Mouse (Mus musculus) liver, embryonic 14.5 days (tissue): Measurements from ENCODE around the gene Tha1. TPM values are rescaled to one million over a fixed set of nuclear protein-coding genes. Genes with fewer than 3 reads are reported as not detected.
A peak's percentile ranks its signal among the peaks of the same experiment; 100 is the strongest.

Source experiments
- ATAC-seq: fragments of 200-750 bp; cut with Nextera tagmentation; 2 replicates; pipeline ENCODE4 v1.8.0; 2017; ENCODE audit warnings: moderate number of reproducible peaks, mild to moderate bottlenecking, moderate library complexity; ENCODE audit not compliant: insufficient read depth
- DNase-seq, 3 experiments: peaks; one replicate each; pipeline ENCODE4 v3.0.0-alpha.2; 2012 to 2013; ENCODE audit warnings: low read depth in 3 of 3, low spot score in 3 of 3
- H3K27ac ChIP-seq: fragments of 300-500 bp; sonication (generic); 2 replicates; pipeline ENCODE4 v1.5.1; 2014; ENCODE audit warnings: moderate library complexity, mild to moderate bottlenecking, control low read depth, inconsistent platforms
- H3K27me3 ChIP-seq: fragments of 300-500 bp; sonication (generic); 2 replicates; pipeline ENCODE4 v1.6.1; 2014; ENCODE audit warnings: mild to moderate bottlenecking, low read length, moderate library complexity; ENCODE audit not compliant: control insufficient read depth, insufficient read depth
- H3K36me3 ChIP-seq: fragments of 300-500 bp; sonication (generic); replicated peaks from 2 replicates; pipeline ENCODE4 v1.6.1; 2014; ENCODE audit warnings: low read depth; ENCODE audit not compliant: control insufficient read depth, insufficient read depth
- H3K4me1 ChIP-seq, 2 experiments: fragments of 200-500 bp in 1 of 2; fragments of 300-500 bp in 1 of 2; sonication (generic) in 1 of 2; replicated peaks; 2 replicates each; pipeline ENCODE4 v1.6.1; 2012 to 2014; ENCODE audit warnings: antibody characterized with exemption in 1 of 2, inconsistent platforms in 1 of 2, low read length in 1 of 2; ENCODE audit not compliant: control insufficient read depth in 2 of 2, insufficient read depth in 2 of 2
- H3K4me2 ChIP-seq: fragments of 300-500 bp; sonication (generic); 2 replicates; pipeline ENCODE4 v1.6.1; 2014; ENCODE audit warnings: low read depth, mild to moderate bottlenecking, control low read depth, moderate library complexity
- H3K4me3 ChIP-seq, 2 experiments: fragments of 200-500 bp in 1 of 2; fragments of 300-500 bp in 1 of 2; sonication (generic) in 1 of 2; 2 replicates each; pipeline ENCODE4 v1.5.1; 2012 to 2014; ENCODE audit warnings: low read depth in 2 of 2, low read length in 2 of 2, mild to moderate bottlenecking in 2 of 2, control low read depth in 1 of 2, inconsistent platforms in 1 of 2, moderate library complexity in 1 of 2; ENCODE audit not compliant: insufficient read depth in 1 of 2
- H3K9ac ChIP-seq: fragments of 300-500 bp; sonication (generic); replicated peaks from 2 replicates; pipeline ENCODE4 v1.6.1; 2014; ENCODE audit warnings: mild to moderate bottlenecking, control low read depth, moderate library complexity
- H3K9me3 ChIP-seq: fragments of 300-500 bp; sonication (generic); 2 replicates; pipeline ENCODE4 v1.6.1; 2016; ENCODE audit warnings: low read length, mixed read lengths; ENCODE audit not compliant: control insufficient read depth
- CTCF ChIP-seq: IDR thresholded peaks from 2 replicates; pipeline ENCODE4 v1.5.1; 2016; ENCODE audit warnings: antibody characterized with exemption, low read depth, control low read depth
- EP300 ChIP-seq: IDR thresholded peaks from 2 replicates; pipeline ENCODE4 v1.6.1; 2016; ENCODE audit warnings: antibody characterized with exemption, low read depth
- WGBS: fragments of 180-500 bp; shearing (Covaris S2); extraction: QIAGEN DNeasy Blood & Tissue Kit; methylation state at CpG from one replicate; pipeline ENCODE4 v1.1.7; 2014; ENCODE audit not compliant: insufficient replicate concordance; 5-methylcytosine and 5-hydroxymethylcytosine counted together
- polyA plus RNA-seq, 2 experiments: library from polyadenylated mRNA; depleted of rRNA in 1 of 2; stranded (reverse) in 1 of 2; unstranded in 1 of 2; fragments of >200 nt; fragmentation: Nextera tagmentation in 1 of 2; extraction: Ambion mirVana in 1 of 2; gene quantifications; 2 replicates each; pipeline versions ENCODE4 v1.2.1 to v1.2.3; 2012 to 2014

The Tha1 gene
- polyA plus RNA-seq, 2 experiments = 1.4 to 1.6 TPM

DNA sequence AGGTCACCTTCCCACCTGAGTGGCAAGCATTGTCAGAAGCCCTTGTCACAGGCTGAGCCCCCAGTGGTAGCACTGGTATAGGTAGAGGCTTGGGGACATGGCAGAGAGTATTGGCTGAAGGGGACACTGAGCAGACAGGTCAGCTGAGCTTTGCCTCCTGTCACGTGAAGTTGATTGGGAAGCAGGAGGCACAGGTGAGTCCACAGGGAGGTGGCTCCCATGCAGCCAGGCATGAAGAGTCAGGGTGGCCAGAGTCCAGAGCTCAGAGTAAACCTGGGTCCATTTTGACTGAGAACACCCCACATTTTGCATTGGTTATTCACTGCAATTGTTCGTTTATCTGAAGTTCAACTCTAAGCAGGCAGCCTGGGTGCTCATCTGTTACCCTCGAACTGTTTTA, 20.4 kb downstream of the Tha1 start:
- Histone ChIP-seq H3K9me3 (no peaks in the 10 kb centered on the region), H3K9ac (no peak overlapping the region), H3K27me3 (no peaks in the 10 kb centered on the region), H3K36me3 (peaks cover 74% of the 10 kb centered on the region), H3K4me2 (no peak overlapping the region), H3K27ac (no peak overlapping the region), H3K4me3 (no peak overlapping the region), H3K4me1 (peaks cover 16 to 18% of the 10 kb centered on the region in 2 experiments)
- DNase-seq (no peak), ATAC-seq (no peak)
- TF ChIP-seq EP300 = no peak
- 86% methylated on average over 3 of the region's 3 CpGs for WGBS

DNA sequence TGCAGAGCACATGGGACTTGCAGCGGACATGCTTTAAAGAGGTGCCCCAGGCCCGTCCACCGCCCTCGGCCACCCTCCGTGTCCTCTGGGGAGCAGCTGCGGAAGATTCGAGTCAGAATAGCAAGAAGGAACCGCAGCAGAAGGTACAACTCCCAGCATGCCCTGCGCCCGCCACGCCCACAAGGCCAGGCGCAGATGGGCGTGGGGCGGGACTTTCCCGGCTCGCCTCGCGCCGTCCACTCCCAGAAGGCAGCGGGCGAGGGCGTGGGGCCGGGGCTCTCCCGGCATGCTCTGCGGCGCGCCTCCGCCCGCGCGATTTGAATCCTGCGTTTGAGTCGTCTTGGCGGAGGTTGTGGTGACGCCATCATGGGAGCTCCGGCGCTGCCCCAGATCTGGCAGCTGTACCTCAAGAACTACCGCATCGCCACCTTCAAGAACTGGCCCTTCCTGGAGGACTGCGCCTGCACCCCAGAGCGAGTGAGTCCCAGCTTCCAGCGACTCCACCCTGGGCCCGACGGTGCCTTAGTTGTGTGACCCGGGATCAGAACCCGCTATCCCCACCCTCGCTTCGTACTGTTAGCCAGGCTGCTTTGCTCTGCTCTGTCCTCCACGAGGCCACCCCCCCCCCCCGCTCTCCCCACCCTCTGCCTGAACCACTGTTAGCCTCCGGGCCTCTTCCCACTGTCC, 24.2 kb downstream of the Tha1 start, which contains the start of gene Birc5:
Gene Birc5, plus strand, starts transcription at position 267 of the 687 bp plus-strand sequence.
- Histone ChIP-seq H3K9me3 (no peaks in the 10 kb centered on the region), H3K9ac (peak within 1 kb of the TSS; percentile 99), H3K4me3 (peak within 1 kb of the TSS; percentile 93 to 94), H3K27me3 (no peaks in the 10 kb centered on the region), H3K36me3 (peaks cover 39% of the 10 kb centered on the region), H3K27ac (peak within 1 kb of the TSS; percentile 87), H3K4me1 (peaks cover 19 to 30% of the 10 kb centered on the region in 2 experiments), H3K4me2 (peak within 1 kb of the TSS; percentile 99)
- TF ChIP-seq EP300 (0 out of 2 replicates have a peak, but pooled peaks have one; percentile 13), CTCF (0 out of 2 replicates have a peak, but pooled peaks have one; percentile 13)
- peak; percentile 89 to 92 (median 91) for DNase-seq
- peak; percentile 88 for ATAC-seq
- under 1% methylated on average over 51 of the region's 51 CpGs for WGBS

DNA sequence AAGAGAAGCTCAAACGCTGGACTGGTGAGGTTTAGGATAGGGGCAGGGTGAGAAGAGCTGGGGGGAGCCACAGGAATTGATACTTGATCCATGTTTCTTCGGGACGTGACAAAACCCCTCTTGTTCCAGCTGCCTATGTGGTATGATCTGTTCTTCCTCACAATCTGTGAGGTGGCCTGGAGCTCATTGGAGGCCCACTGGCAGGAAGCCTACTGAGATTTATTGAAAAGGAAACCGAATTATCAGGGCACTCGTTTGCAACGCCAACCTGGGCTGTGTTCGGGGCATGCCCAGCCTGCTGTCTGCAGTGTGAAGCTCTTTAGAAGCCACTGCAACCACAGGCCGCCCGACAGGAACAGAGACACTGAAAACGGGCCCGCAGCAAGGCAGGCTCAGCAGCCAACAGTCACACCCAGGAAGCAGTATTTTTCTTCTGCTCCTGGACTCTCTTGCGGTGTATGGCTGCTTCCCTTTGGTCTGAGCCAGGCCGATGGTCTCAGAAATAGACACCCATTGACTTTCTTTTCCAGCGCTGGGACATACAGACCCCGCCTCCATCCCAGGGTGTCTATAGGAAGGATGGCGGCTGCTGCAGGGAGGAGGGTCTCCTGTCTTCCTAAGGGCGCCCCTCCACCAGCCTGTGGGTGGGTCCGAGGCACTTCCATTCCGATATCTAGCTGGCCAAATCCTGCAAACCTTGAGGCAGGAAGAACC, 24.9 kb downstream of the Tha1 start:
- Histone ChIP-seq H3K4me2 (peak overlapping the region; percentile 95), H3K4me3 (peak overlapping the region; percentile 70 to 94), H3K9me3 (no peaks in the 10 kb centered on the region), H3K9ac (peak overlapping the region; percentile 83), H3K4me1 (peaks cover 19 to 30% of the 10 kb centered on the region in 2 experiments), H3K27ac (peak overlapping the region; percentile 72), H3K27me3 (no peaks in the 10 kb centered on the region), H3K36me3 (peaks cover 32% of the 10 kb centered on the region)
- DNase-seq (no peak), ATAC-seq (peak; percentile 38)
- WGBS = 6% methylated on average over 19 of the region's 19 CpGs
- TF ChIP-seq EP300 (no peak), CTCF (no peak)

DNA sequence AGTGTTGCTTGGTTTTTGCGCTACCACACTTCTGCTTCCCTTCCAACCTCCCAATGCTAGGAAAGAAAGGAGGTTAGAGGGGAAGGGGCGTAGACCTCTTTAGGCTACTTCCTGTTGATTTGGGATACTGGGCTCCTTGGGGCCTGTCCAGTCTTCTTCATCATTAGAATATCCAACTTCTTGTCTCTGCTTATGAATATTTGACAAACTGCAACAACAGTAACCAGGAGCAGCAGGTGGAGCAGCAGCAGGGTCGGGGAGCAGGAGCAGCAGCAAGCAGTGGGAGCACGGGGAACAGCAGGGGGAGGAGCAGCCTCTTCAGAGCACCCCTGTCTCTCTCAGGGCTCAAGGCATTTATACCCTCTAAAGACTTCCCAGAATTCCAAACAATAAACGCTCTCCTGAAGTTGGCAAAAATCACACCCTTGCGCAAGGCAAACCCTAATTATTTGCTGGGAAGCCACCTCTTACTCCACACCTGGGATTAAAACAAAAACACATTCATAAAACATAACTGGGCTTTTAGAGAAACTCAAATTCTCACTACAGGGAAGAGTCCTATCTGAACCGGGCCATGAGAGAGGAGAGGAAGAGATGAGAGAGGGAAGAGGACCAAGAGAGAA, 25.6 kb downstream of the Tha1 start:
- WGBS = 71% methylated on average over 7 of the region's 7 CpGs
- peaks cover 19 to 30% of the 10 kb centered on the region in 2 experiments for H3K4me1 ChIP-seq
- DNase-seq (no peak), ATAC-seq (no peak)
- H3K9me3 ChIP-seq = no peaks in the 10 kb centered on the region
- peak overlapping the region; percentile 83 for H3K9ac ChIP-seq
- peak overlapping the region; percentile 72 for H3K27ac ChIP-seq
- H3K27me3 ChIP-seq = no peaks in the 10 kb centered on the region
- peaks cover 24% of the 10 kb centered on the region for H3K36me3 ChIP-seq
- peak overlapping the region; percentile 95 for H3K4me2 ChIP-seq
- H3K4me3 ChIP-seq = peak overlapping the region; percentile 70 to 94; a peak in 3 of 4 replicates
- TF ChIP-seq EP300 (no peak), CTCF (no peak)

DNA sequence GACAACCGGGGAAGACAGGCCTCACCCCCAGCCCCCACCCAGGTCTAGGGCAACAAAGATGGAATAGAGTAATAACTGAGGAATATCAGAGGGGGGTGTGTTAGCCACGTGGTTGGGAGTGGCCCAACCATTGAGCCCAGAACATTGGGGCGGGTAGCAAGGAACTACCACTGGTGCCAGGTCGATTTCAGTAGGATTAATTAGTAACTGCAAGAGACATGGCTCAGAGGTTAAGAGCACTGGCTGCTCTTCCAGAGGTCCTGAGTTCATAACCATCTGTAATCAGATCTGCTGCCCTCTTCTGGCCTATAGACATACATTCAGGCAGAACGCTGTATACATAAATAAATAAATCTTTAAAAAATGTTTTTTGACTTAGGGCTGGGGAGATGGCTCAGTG, 26.6 kb downstream of the Tha1 start:
- H3K27me3 ChIP-seq = no peaks in the 10 kb centered on the region
- H3K4me2 ChIP-seq = no peak overlapping the region
- peaks cover 19 to 28% of the 10 kb centered on the region in 2 experiments for H3K4me1 ChIP-seq
- peaks cover 14% of the 10 kb centered on the region for H3K36me3 ChIP-seq
- no peak overlapping the region for H3K9ac ChIP-seq
- H3K27ac ChIP-seq = no peak overlapping the region
- H3K4me3 ChIP-seq = no peak overlapping the region
- no peaks in the 10 kb centered on the region for H3K9me3 ChIP-seq
- TF ChIP-seq CTCF (peak; percentile 62), EP300 (no peak)
- ATAC-seq (no peak), DNase-seq (no peak)
- WGBS = 45% methylated on average over 5 of the region's 5 CpGs
